In genomic region chr7:100998578-100998960, GRCm38 (mm10) we compare ENCODE assay signal across 22 mouse cellular contexts. TPM values are rescaled to one million over a fixed set of nuclear protein-coding genes. Genes with fewer than 3 reads are reported as not detected.
DNase-seq lines count a peak whose midpoint lies in the region; TF ChIP-seq lines count a peak whose summit lies in the region.
"Had no signal": no experiment of that assay in that cellular context is flagged by ENCODE, and none has a peak within 500 bp of the region (broad histone marks: within the 10 kb centered on the region; RNA-seq: fewer than 3 reads in every experiment).

No protein-coding gene starts in this region.

- DNase-seq in gastrocnemius, adult 2 months, result no peak
- DNase-seq in gastrocnemius, postnatal 14 days, result no peak
- DNase-seq in testis, postnatal 14 days (ENCODE audit: low spot score), result no peak
- peak; percentile 44 for DNase-seq in testis, postnatal 10 days (ENCODE audit: low spot score)
- DNase-seq in cerebellum, postnatal 4 days (ENCODE audit: low spot score in 2 of 2), result no peak
- DNase-seq: adrenal gland, postnatal 10 days; cerebellum, adult 11 months; cerebellum, adult 9-11 months; embryo, embryonic 11 days; gastrocnemius, postnatal 25 days; heart, postnatal 36 days; kidney, adult 18-20 months had no signal

- no peak overlapping the region for H3K4me3 ChIP-seq in gastrocnemius, adult 2 months
- H3K4me3 ChIP-seq in testis, adult 2 months (ENCODE audit: control insufficient read depth, low read depth, low read length), result 0 out of 2 replicates have a peak overlapping the region, but pooled peaks have one; percentile 3
- H3K4me3 ChIP-seq: embryonic facial prominence, embryonic 10.5 days; embryonic facial prominence, embryonic 13.5 days; erythroblast, embryonic 14.5 days; forebrain, embryonic 10.5 days; forebrain, embryonic 13.5 days; hindbrain, embryonic 10.5 days; hindbrain, embryonic 13.5 days; intestine, embryonic 15.5 days had no signal

- intact Hi-C loops in gastrocnemius, adult 2 months (cut with DNase I), result no loop called here
- intact Hi-C loops in gastrocnemius, postnatal 14 days (cut with DNase I; ENCODE audit: low total_unique reads), result no loop called here

- no peak for TF ChIP-seq POLR2A in testis, adult 2 months (IDR thresholded peaks at IDR 0.05; ENCODE audit: control insufficient read depth, low read depth, low read length)

- H3K36me3 ChIP-seq in testis, adult 2 months (ENCODE audit: control insufficient read depth, insufficient read depth, low read length), result no peaks in the 10 kb centered on the region
- H3K36me3 ChIP-seq: embryonic facial prominence, embryonic 10.5 days; embryonic facial prominence, embryonic 13.5 days; forebrain, embryonic 10.5 days; hindbrain, embryonic 10.5 days; hindbrain, embryonic 13.5 days; intestine, embryonic 15.5 days had no signal

- no peak for TF ChIP-seq CTCF in gastrocnemius, adult 2 months (IDR thresholded peaks at IDR 0.05)
- no peak for TF ChIP-seq CTCF in testis, adult 2 months (IDR thresholded peaks at IDR 0.05; ENCODE audit: control insufficient read depth, insufficient read depth, insufficient replicate concordance, low read depth, low read length)

- H3K27me3 ChIP-seq in testis, adult 2 months (ENCODE audit: control insufficient read depth, insufficient read depth, low read length), result no peaks in the 10 kb centered on the region
- H3K27me3 ChIP-seq: embryonic facial prominence, embryonic 13.5 days; forebrain, embryonic 13.5 days; hindbrain, embryonic 13.5 days; intestine, embryonic 15.5 days had no signal

- peaks cover 3% of the 10 kb centered on the region; the same call in 1 of the 2 replicates for H3K4me1 ChIP-seq in testis, adult 2 months (ENCODE audit: control insufficient read depth, insufficient read depth, low read length)
- H3K4me1 ChIP-seq: forebrain, embryonic 13.5 days; hindbrain, embryonic 13.5 days had no signal

- peak overlapping the region; percentile 91 for H3K27ac ChIP-seq in gastrocnemius, adult 2 months
- no peak overlapping the region for H3K27ac ChIP-seq in testis, adult 2 months (ENCODE audit: control insufficient read depth, insufficient read depth, low read depth, low read length)
- H3K27ac ChIP-seq: embryonic facial prominence, embryonic 10.5 days; embryonic facial prominence, embryonic 13.5 days; forebrain, embryonic 10.5 days; forebrain, embryonic 13.5 days; hindbrain, embryonic 10.5 days; hindbrain, embryonic 13.5 days; intestine, embryonic 15.5 days had no signal

RNA-seq across cellular contexts. Expression of gene P2ry2, which starts 14.1 kb away (rescaled TPM):
- 10 to 100 TPM; 29.5 to 41.7 TPM for total RNA-seq in gastrocnemius, adult 2 months (2021)
- total RNA-seq in gastrocnemius, postnatal 14 days (2021), result 10 to 100 TPM; 38.0 to 47.7 TPM
- polyA plus RNA-seq in testis, adult 2 months (2012; rRNA removed), result 2.3 and 3.5 TPM in 2 replicates
- polyA plus RNA-seq: forebrain, embryonic 13.5 days; forebrain, embryonic 16.5 days had no signal

RNA-seq across cellular contexts. Expression of gene P2ry6, which starts 24.1 kb away (rescaled TPM):
- total RNA-seq in gastrocnemius, adult 2 months (2021), result 1 to 10 TPM in 1 of 2 experiments, under 1 TPM in 1; 0.82 to 1.4 TPM
- total RNA-seq in gastrocnemius, postnatal 14 days (2021), result 1 to 10 TPM; 1.6 to 2.1 TPM
- polyA plus RNA-seq in testis, adult 2 months (2012; rRNA removed), result 2.1 and 2.9 TPM in 2 replicates
